Mouse (Mus musculus): ENCODE measurements at regions not wholly inside any gene's neighbourhood (a gene's known extent, or its start where the extent isn't known, plus 50 kb on each side); places are given as distances from the start of the nearest gene placed in this dataset.

DNA sequence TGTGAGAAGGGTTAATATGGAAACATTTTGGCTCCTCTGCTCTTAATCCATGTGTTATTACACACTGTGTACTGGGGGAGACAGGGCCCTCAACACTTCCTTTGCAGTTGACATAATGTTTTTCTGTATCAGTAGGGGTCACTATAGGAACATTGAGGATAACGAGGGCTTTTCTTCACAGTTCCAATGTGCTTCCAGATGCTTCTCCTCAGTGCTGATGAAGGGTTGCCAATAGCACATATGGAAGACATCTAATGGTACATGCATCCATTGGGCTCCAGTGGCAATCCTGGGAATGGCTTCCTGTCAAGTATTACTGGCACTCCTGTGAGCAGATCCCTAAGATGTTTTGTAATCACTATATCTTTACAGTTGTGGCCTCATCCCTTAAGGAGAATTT is 62.1 kb downstream of the Naa11 start:
- H3K9ac ChIP-seq (replicated peaks; ENCODE audit: low read depth, low read length) = no peak overlapping the region
- no peaks in the 10 kb centered on the region for H3K36me3 ChIP-seq (ENCODE audit: control insufficient read depth, insufficient read depth, low read length)
- ATAC-seq (ENCODE audit: insufficient number of reproducible peaks, insufficient read depth, low FRiP score, low read depth) = no peak
- H3K27me3 ChIP-seq (ENCODE audit: control insufficient read depth, insufficient read depth, low read length) = no peaks in the 10 kb centered on the region
- H3K4me1 ChIP-seq (ENCODE audit: control insufficient read depth, insufficient read depth, low read length) = 0 out of 2 replicates have a peak, but pooled peaks cover 3% of the 10 kb centered on the region
- no peak overlapping the region for H3K27ac ChIP-seq (ENCODE audit: low read length)
- H3K9me3 ChIP-seq (ENCODE audit: control insufficient read depth, low read depth, low read length) = no peaks in the 10 kb centered on the region
- H3K4me3 ChIP-seq (ENCODE audit: low read depth, low read length) = no peak overlapping the region
- H3K4me2 ChIP-seq (replicated peaks; ENCODE audit: low read depth, low read length) = no peak overlapping the region
- WGBS = 36% methylated on average over 1 of the region's 1 CpGs

DNA sequence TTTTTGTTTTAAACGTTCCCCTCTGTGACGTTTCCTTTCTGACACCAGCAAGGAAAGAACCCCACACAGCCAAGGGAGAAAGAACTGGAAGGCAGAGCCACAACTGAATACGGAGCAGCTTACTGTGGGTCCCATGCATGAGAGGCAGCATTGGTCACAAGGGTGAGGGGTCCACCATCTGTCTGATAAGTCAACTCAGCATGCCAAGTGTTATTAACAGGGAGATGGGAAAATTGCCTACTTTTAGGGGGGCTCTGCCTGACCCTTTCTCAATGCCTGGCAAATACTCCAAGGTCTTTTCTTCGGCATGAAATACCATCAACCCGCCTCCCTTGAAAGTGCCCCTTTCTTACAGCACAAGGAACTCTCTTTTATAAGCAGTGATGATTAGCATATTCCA is 66.3 kb downstream of the Naa11 start:
- H3K4me1 ChIP-seq (ENCODE audit: control insufficient read depth, insufficient read depth, low read length) = no peaks in the 10 kb centered on the region
- no peak overlapping the region for H3K9ac ChIP-seq (replicated peaks; ENCODE audit: low read depth, low read length)
- no peaks in the 10 kb centered on the region for H3K27me3 ChIP-seq (ENCODE audit: control insufficient read depth, insufficient read depth, low read length)
- no peak overlapping the region for H3K4me3 ChIP-seq (ENCODE audit: low read depth, low read length)
- no peaks in the 10 kb centered on the region for H3K9me3 ChIP-seq (ENCODE audit: control insufficient read depth, low read depth, low read length)
- no peaks in the 10 kb centered on the region for H3K36me3 ChIP-seq (ENCODE audit: control insufficient read depth, insufficient read depth, low read length)
- no peak overlapping the region for H3K4me2 ChIP-seq (replicated peaks; ENCODE audit: low read depth, low read length)
- 84% methylated on average over 5 of the region's 5 CpGs for WGBS
- H3K27ac ChIP-seq (ENCODE audit: low read length) = no peak overlapping the region
- no peak for ATAC-seq (ENCODE audit: insufficient number of reproducible peaks, insufficient read depth, low FRiP score, low read depth)

DNA sequence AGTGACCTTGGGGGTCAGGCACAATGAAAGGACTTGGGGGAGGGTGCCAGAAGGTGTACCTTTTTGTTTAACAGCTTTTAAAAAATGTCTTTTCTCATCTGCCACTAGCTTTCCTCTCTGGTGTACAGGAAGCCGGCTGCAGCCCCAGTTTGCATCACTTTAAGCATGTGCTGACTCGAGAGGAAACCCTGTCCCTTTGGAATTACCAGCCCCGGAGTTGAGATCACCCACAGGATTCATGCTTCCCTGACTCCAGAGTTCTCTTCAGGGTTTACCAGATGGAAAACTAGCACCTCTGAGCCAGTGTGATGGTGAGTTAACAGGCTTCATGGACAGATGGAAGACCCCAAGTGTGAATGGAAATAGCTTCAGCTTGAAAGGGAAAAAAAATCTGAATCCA is 68.3 kb downstream of the Naa11 start:
- H3K9me3 ChIP-seq (ENCODE audit: control insufficient read depth, low read depth, low read length) = no peaks in the 10 kb centered on the region
- WGBS = 60% methylated on average over 3 of the region's 3 CpGs
- no peak overlapping the region for H3K9ac ChIP-seq (replicated peaks; ENCODE audit: low read depth, low read length)
- no peak overlapping the region for H3K4me3 ChIP-seq (ENCODE audit: low read depth, low read length)
- no peak overlapping the region for H3K4me2 ChIP-seq (replicated peaks; ENCODE audit: low read depth, low read length)
- no peaks in the 10 kb centered on the region for H3K36me3 ChIP-seq (ENCODE audit: control insufficient read depth, insufficient read depth, low read length)
- no peak overlapping the region for H3K27ac ChIP-seq (ENCODE audit: low read length)
- no peaks in the 10 kb centered on the region for H3K4me1 ChIP-seq (ENCODE audit: control insufficient read depth, insufficient read depth, low read length)
- H3K27me3 ChIP-seq (ENCODE audit: control insufficient read depth, insufficient read depth, low read length) = no peaks in the 10 kb centered on the region
- ATAC-seq (ENCODE audit: insufficient number of reproducible peaks, insufficient read depth, low FRiP score, low read depth) = no peak

DNA sequence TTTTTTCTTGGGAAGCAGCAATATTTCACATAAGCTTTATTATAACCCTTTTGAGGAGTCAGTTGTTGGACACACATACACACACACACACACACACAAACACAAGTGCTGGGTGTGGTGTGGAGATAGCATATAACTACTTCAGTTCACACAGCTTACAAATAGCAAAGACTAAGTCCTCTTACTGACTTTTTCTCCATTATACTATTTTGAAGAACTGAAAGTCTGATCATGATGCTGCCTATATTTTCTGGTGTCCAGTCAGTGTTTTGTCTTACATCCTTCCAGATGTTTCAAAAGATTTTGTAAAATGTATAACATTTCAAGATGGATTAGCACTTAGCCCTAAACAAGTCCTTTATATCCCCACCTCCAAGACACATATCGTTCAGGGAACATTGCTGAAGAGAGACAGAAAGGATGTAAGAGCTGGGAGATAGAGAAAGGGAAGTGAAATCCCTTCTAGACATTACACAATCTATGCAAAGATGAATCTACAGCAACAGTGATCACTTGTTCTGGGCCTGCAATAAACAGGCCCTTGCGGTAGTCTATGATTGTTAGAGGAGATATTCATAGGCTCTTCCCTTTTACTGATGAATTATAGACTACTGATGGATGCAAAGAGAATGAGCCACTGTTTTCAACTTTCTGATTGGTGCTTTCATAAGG is 72.2 kb downstream of the Naa11 start:
- Histone ChIP-seq H3K9ac (replicated peaks; ENCODE audit: low read depth, low read length) (no peak overlapping the region), H3K4me2 (replicated peaks; ENCODE audit: low read depth, low read length) (no peak overlapping the region), H3K4me1 (ENCODE audit: control insufficient read depth, insufficient read depth, low read length) (no peaks in the 10 kb centered on the region), H3K4me3 (ENCODE audit: low read depth, low read length) (no peak overlapping the region), H3K27me3 (ENCODE audit: control insufficient read depth, insufficient read depth, low read length) (no peaks in the 10 kb centered on the region), H3K9me3 (ENCODE audit: control insufficient read depth, low read depth, low read length) (no peaks in the 10 kb centered on the region), H3K36me3 (ENCODE audit: control insufficient read depth, insufficient read depth, low read length) (no peaks in the 10 kb centered on the region), H3K27ac (ENCODE audit: low read length) (no peak overlapping the region)
- ATAC-seq (ENCODE audit: insufficient number of reproducible peaks, insufficient read depth, low FRiP score, low read depth) = no peak
- 68% methylated on average over 2 of the region's 2 CpGs for WGBS

DNA sequence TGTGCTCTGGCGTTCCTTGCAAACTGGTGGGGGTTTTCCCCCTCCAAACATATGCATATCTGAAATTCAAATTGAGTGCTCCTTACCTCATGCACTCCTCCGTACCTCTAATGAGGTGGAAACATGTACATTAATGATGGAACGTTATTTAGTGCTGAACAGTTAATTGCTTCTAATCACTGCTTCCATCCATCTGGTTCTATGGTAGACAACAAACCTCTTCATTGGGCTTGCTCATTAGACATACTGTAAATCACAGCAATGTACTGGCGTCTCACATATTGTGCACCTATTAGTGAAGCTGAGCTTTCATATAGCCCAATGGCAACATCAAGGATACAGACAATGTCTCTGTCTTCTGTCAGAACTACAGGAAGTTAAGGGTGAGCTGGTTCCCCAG is 85.3 kb downstream of the Naa11 start:
- 90% methylated on average over 4 of the region's 4 CpGs for WGBS
- no peaks in the 10 kb centered on the region for H3K27me3 ChIP-seq (ENCODE audit: control insufficient read depth, insufficient read depth, low read length)
- H3K4me3 ChIP-seq (ENCODE audit: low read depth, low read length) = no peak overlapping the region
- no peak overlapping the region for H3K27ac ChIP-seq (ENCODE audit: low read length)
- no peak overlapping the region for H3K4me2 ChIP-seq (replicated peaks; ENCODE audit: low read depth, low read length)
- no peaks in the 10 kb centered on the region for H3K4me1 ChIP-seq (ENCODE audit: control insufficient read depth, insufficient read depth, low read length)
- ATAC-seq (ENCODE audit: insufficient number of reproducible peaks, insufficient read depth, low FRiP score, low read depth) = no peak
- no peak overlapping the region for H3K9ac ChIP-seq (replicated peaks; ENCODE audit: low read depth, low read length)
- no peaks in the 10 kb centered on the region for H3K9me3 ChIP-seq (ENCODE audit: control insufficient read depth, low read depth, low read length)
- no peaks in the 10 kb centered on the region for H3K36me3 ChIP-seq (ENCODE audit: control insufficient read depth, insufficient read depth, low read length)

DNA sequence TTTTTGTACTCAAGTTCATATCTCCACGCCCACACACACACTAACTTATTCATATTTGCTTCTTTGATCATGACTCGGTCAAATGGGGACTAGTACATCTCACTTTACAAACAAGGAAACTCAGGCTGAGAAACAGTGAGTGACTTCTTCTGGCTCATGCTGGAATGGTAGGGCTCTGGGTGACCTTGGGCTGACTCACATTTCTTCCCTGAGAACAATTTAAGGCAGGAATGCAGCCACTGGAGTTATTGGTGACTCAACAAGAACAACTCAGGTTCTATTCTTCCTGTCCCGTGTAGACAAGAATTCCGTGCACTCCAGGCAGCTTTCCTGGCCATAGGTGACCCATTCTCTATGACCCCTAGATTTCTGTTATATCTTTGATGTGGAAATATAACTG is 87.3 kb downstream of the Naa11 start:
- no peak overlapping the region for H3K9ac ChIP-seq (replicated peaks; ENCODE audit: low read depth, low read length)
- no peak overlapping the region for H3K27ac ChIP-seq (ENCODE audit: low read length)
- WGBS = 83% methylated on average over 4 of the region's 4 CpGs
- H3K27me3 ChIP-seq (ENCODE audit: control insufficient read depth, insufficient read depth, low read length) = no peaks in the 10 kb centered on the region
- H3K36me3 ChIP-seq (ENCODE audit: control insufficient read depth, insufficient read depth, low read length) = no peaks in the 10 kb centered on the region
- no peaks in the 10 kb centered on the region for H3K9me3 ChIP-seq (ENCODE audit: control insufficient read depth, low read depth, low read length)
- no peak overlapping the region for H3K4me2 ChIP-seq (replicated peaks; ENCODE audit: low read depth, low read length)
- H3K4me1 ChIP-seq (ENCODE audit: control insufficient read depth, insufficient read depth, low read length) = no peaks in the 10 kb centered on the region
- no peak for ATAC-seq (ENCODE audit: insufficient number of reproducible peaks, insufficient read depth, low FRiP score, low read depth)
- no peak overlapping the region for H3K4me3 ChIP-seq (ENCODE audit: low read depth, low read length)

DNA sequence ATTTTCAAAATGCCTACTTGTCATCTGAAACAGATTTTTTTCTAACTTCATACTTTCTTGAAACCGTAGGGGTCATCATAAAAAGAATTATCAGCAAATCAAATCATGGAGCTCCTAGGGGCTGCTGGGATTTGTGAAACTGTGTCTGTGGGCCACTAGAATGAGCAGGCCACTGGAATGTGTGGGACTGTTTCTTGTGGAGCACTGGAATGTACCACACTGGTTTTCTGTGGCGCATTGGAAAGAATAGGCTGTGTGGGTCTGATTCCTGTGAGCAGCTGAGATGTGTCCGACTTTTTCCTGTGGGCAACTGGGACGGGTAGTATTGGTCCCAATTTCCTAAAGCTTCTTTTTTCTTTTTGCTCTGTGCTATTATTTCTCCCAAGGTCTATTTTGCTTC is 90.6 kb downstream of the Naa11 start:
- 81% methylated on average over 4 of the region's 4 CpGs for WGBS
- Histone ChIP-seq H3K27ac (ENCODE audit: low read length) (no peak overlapping the region), H3K4me3 (ENCODE audit: low read depth, low read length) (no peak overlapping the region), H3K9ac (replicated peaks; ENCODE audit: low read depth, low read length) (no peak overlapping the region), H3K36me3 (ENCODE audit: control insufficient read depth, insufficient read depth, low read length) (no peaks in the 10 kb centered on the region), H3K27me3 (ENCODE audit: control insufficient read depth, insufficient read depth, low read length) (no peaks in the 10 kb centered on the region), H3K4me2 (replicated peaks; ENCODE audit: low read depth, low read length) (no peak overlapping the region), H3K9me3 (ENCODE audit: control insufficient read depth, low read depth, low read length) (no peaks in the 10 kb centered on the region), H3K4me1 (ENCODE audit: control insufficient read depth, insufficient read depth, low read length) (no peaks in the 10 kb centered on the region)
- ATAC-seq (ENCODE audit: insufficient number of reproducible peaks, insufficient read depth, low FRiP score, low read depth) = no peak

DNA sequence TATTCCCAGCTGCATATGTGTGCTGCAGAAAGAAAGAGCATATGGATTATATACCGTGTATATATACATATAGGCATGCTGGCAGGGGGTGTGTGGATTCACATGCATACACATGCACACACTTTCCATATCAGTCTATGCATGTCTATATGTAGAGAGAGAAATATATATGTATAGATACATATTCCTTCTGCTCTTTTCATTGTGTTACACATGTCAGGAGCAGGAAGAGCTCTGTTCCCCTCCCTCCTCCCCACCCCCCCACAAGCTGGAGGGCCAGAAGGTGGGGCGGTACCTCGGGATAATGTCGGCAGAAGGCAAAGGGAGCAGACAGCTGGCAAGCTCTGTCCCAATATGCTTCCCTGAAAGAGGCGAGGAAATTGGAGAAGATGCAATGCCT is 91.3 kb downstream of the Naa11 start:
- Histone ChIP-seq H3K9ac (replicated peaks; ENCODE audit: low read depth, low read length) (no peak overlapping the region), H3K4me2 (replicated peaks; ENCODE audit: low read depth, low read length) (no peak overlapping the region), H3K4me1 (ENCODE audit: control insufficient read depth, insufficient read depth, low read length) (no peaks in the 10 kb centered on the region), H3K27ac (ENCODE audit: low read length) (no peak overlapping the region), H3K27me3 (ENCODE audit: control insufficient read depth, insufficient read depth, low read length) (no peaks in the 10 kb centered on the region), H3K4me3 (ENCODE audit: low read depth, low read length) (no peak overlapping the region), H3K36me3 (ENCODE audit: control insufficient read depth, insufficient read depth, low read length) (no peaks in the 10 kb centered on the region), H3K9me3 (ENCODE audit: control insufficient read depth, low read depth, low read length) (no peaks in the 10 kb centered on the region)
- ATAC-seq (ENCODE audit: insufficient number of reproducible peaks, insufficient read depth, low FRiP score, low read depth) = no peak
- WGBS = 63% methylated on average over 5 of the region's 5 CpGs

DNA sequence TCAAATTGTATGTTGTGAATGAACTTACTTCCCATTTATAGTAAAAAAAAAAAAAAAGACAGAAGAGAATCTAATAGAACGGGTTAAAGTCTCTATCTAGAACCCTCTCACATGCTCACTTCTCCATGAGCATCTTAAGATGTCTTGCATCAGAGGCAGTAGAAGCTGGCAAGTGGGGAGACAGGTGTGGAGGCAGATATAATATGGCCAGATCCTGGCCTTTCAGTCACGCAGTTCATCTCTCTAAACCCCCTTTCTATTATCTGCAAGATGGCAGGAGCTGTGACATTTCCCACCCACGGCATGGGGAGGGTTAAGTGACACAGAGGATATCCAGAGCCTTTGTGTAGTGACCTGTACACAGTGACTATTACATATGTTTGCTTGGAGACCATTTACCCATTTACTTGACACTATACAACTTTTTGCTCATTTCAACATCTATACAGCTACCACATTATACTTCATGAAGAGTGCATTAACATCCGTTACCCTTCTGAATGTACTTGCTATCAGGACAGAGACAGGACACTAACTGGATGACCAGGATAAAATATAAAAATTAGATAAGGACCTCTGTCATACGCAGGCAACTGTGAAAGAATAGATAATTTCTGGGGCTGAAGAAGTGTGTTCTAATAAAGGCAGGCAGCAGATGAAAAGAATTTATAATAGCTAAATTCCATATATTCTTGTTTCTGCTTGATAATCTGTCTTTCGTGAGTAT is 91.9 kb downstream of the Naa11 start:
- Histone ChIP-seq H3K9me3 (ENCODE audit: control insufficient read depth, low read depth, low read length) (no peaks in the 10 kb centered on the region), H3K4me3 (ENCODE audit: low read depth, low read length) (no peak overlapping the region), H3K4me1 (ENCODE audit: control insufficient read depth, insufficient read depth, low read length) (no peaks in the 10 kb centered on the region), H3K9ac (replicated peaks; ENCODE audit: low read depth, low read length) (no peak overlapping the region), H3K27ac (ENCODE audit: low read length) (no peak overlapping the region), H3K27me3 (ENCODE audit: control insufficient read depth, insufficient read depth, low read length) (no peaks in the 10 kb centered on the region), H3K36me3 (ENCODE audit: control insufficient read depth, insufficient read depth, low read length) (no peaks in the 10 kb centered on the region), H3K4me2 (replicated peaks; ENCODE audit: low read depth, low read length) (no peak overlapping the region)
- no peak for ATAC-seq (ENCODE audit: insufficient number of reproducible peaks, insufficient read depth, low FRiP score, low read depth)
- WGBS = 81% methylated on average over 6 of the region's 6 CpGs

All from stomach, embryonic 14.5 days (tissue).